Mouse (Mus musculus): ENCODE measurements around the gene Sult6b2. TPM values are rescaled to one million over a fixed set of nuclear protein-coding genes. Genes with fewer than 3 reads are reported as not detected.

The Sult6b2 gene
- polyA plus RNA-seq, 1 experiment from 2014 or later = 0.14 TPM

- Histone ChIP-seq H3K4me1 (ENCODE audit: control insufficient read depth, low read depth, low read length) (peaks cover 20% of the 10 kb centered on the region), H3K9me3 (replicated peaks; ENCODE audit: control insufficient read depth, low read length) (no peaks in the 10 kb centered on the region), H3K4me2 (ENCODE audit: low read depth, low read length) (peak within 1 kb of the TSS; percentile 61), H3K4me3 (ENCODE audit: low read depth, low read length) (peak within 1 kb of the TSS; percentile 96), H3K9ac (ENCODE audit: low read depth, low read length) (peak within 1 kb of the TSS; percentile 98), H3K27me3 (ENCODE audit: control insufficient read depth, insufficient read depth, low read depth, low read length) (no peaks in the 10 kb centered on the region), H3K36me3 (ENCODE audit: control insufficient read depth, insufficient read depth) (peaks cover 28% of the 10 kb centered on the region), H3K27ac (ENCODE audit: low read length) (peak within 1 kb of the TSS; percentile 99)
- peak; percentile 88 for ATAC-seq (ENCODE audit: low read depth)
- WGBS (ENCODE audit: insufficient replicate concordance) = under 1% methylated on average over 65 of the region's 68 CpGs
These were observed 47.6 kb downstream of the Sult6b2 start, which contains the start of gene Cmas for GRCm38 (mm10) chr6:142756507-142757333. Gene Cmas, plus strand, starts transcription at chr6:142756686.

GRCm38 (mm10) chr6:142752331-142753246 lies 51.7 kb downstream of the Sult6b2 start:
- no peaks in the 10 kb centered on the region for H3K36me3 ChIP-seq (ENCODE audit: control insufficient read depth, insufficient read depth)
- WGBS (ENCODE audit: insufficient replicate concordance) = 23% methylated on average over 14 of the region's 14 CpGs
- H3K4me1 ChIP-seq (ENCODE audit: control insufficient read depth, low read depth, low read length) = peaks cover 2% of the 10 kb centered on the region; the same call in 1 of the 2 replicates
- H3K9me3 ChIP-seq (replicated peaks; ENCODE audit: control insufficient read depth, low read length) = no peaks in the 10 kb centered on the region
- H3K4me2 ChIP-seq (ENCODE audit: low read depth, low read length) = no peak overlapping the region
- ATAC-seq (ENCODE audit: low read depth) = no peak
- no peaks in the 10 kb centered on the region for H3K27me3 ChIP-seq (ENCODE audit: control insufficient read depth, insufficient read depth, low read depth, low read length)
- H3K4me3 ChIP-seq (ENCODE audit: low read depth, low read length) = no peak overlapping the region
- no peak overlapping the region for H3K27ac ChIP-seq (ENCODE audit: low read length)
- H3K9ac ChIP-seq (ENCODE audit: low read depth, low read length) = no peak overlapping the region

GRCm38 (mm10) chr6:142751365-142751764 lies 52.9 kb downstream of the Sult6b2 start:
- no peak overlapping the region for H3K4me2 ChIP-seq (ENCODE audit: low read depth, low read length)
- no peak overlapping the region for H3K9ac ChIP-seq (ENCODE audit: low read depth, low read length)
- H3K4me3 ChIP-seq (ENCODE audit: low read depth, low read length) = no peak overlapping the region
- no peak overlapping the region for H3K27ac ChIP-seq (ENCODE audit: low read length)
- H3K27me3 ChIP-seq (ENCODE audit: control insufficient read depth, insufficient read depth, low read depth, low read length) = no peaks in the 10 kb centered on the region
- peaks cover 2% of the 10 kb centered on the region; the same call in 1 of the 2 replicates for H3K4me1 ChIP-seq (ENCODE audit: control insufficient read depth, low read depth, low read length)
- no peak for ATAC-seq (ENCODE audit: low read depth)
- H3K9me3 ChIP-seq (replicated peaks; ENCODE audit: control insufficient read depth, low read length) = no peaks in the 10 kb centered on the region
- 64% methylated on average over 9 of the region's 9 CpGs for WGBS (ENCODE audit: insufficient replicate concordance)
- no peaks in the 10 kb centered on the region for H3K36me3 ChIP-seq (ENCODE audit: control insufficient read depth, insufficient read depth)

- no peak overlapping the region for H3K4me3 ChIP-seq (ENCODE audit: low read depth, low read length)
- no peak overlapping the region for H3K27ac ChIP-seq (ENCODE audit: low read length)
- peaks cover 4% of the 10 kb centered on the region; the same call in 1 of the 2 replicates for H3K9me3 ChIP-seq (replicated peaks; ENCODE audit: control insufficient read depth, low read length)
- H3K9ac ChIP-seq (ENCODE audit: low read depth, low read length) = no peak overlapping the region
- no peak overlapping the region for H3K4me2 ChIP-seq (ENCODE audit: low read depth, low read length)
- H3K27me3 ChIP-seq (ENCODE audit: control insufficient read depth, insufficient read depth, low read depth, low read length) = no peaks in the 10 kb centered on the region
- 37% methylated on average over 8 of the region's 8 CpGs for WGBS (ENCODE audit: insufficient replicate concordance)
- H3K36me3 ChIP-seq (ENCODE audit: control insufficient read depth, insufficient read depth) = no peaks in the 10 kb centered on the region
- ATAC-seq (ENCODE audit: low read depth) = no peak
- H3K4me1 ChIP-seq (ENCODE audit: control insufficient read depth, low read depth, low read length) = peaks cover 2% of the 10 kb centered on the region; the same call in 1 of the 2 replicates
These were observed 56.1 kb downstream of the Sult6b2 start for GRCm38 (mm10) chr6:142748057-142748708.

DNA sequence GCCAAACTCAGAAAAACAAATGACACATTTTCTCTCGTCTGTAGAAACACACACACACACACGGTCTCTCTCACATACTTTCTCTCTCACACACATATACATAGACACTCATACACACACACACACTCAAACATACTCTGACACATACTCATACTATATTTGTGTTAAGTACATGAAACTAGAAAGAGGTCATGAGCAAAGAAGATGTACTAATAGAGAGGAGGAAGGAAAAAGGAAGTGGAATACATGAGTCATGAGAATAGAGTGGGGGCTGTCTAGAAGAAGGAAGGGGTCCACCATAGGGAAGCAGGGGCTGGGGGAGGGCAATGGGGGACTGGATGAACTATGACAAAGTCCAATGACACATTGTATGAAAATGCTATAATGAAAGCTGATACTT lies 57.1 kb downstream of the Sult6b2 start:
- Histone ChIP-seq H3K27ac (ENCODE audit: low read length) (0 out of 2 replicates have a peak overlapping the region, but pooled peaks have one; percentile 26), H3K9ac (ENCODE audit: low read depth, low read length) (no peak overlapping the region), H3K4me2 (ENCODE audit: low read depth, low read length) (no peak overlapping the region), H3K4me1 (ENCODE audit: control insufficient read depth, low read depth, low read length) (peaks cover 1% of the 10 kb centered on the region; the same call in 1 of the 2 replicates), H3K27me3 (ENCODE audit: control insufficient read depth, insufficient read depth, low read depth, low read length) (no peaks in the 10 kb centered on the region), H3K9me3 (replicated peaks; ENCODE audit: control insufficient read depth, low read length) (peaks cover 4% of the 10 kb centered on the region; the same call in 1 of the 2 replicates), H3K36me3 (ENCODE audit: control insufficient read depth, insufficient read depth) (no peaks in the 10 kb centered on the region), H3K4me3 (ENCODE audit: low read depth, low read length) (no peak overlapping the region)
- ATAC-seq (ENCODE audit: low read depth) = peak; percentile 33; the same call in 1 of the 2 replicates
- WGBS (ENCODE audit: insufficient replicate concordance) = 25% methylated on average over 2 of the region's 2 CpGs

DNA sequence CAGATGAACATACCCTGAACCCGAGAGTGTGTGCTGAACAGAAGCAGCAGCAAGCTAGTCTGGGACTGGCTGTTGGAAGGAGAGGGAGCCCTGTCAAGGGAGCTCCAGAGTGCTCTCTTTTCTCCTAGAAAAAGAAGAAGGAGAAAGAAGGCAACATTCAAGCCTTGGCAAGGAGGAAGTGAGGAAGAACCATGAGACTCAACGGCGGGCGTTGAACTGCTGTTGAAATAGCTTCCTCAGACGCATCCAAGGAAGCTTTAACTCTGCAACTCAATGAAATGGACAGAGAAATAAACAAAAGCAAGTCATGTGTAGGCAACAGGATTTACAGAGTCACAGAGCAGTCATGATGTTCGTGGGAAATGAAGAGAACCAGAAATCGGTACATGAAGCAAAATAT lies 57.5 kb downstream of the Sult6b2 start:
- no peaks in the 10 kb centered on the region for H3K36me3 ChIP-seq (ENCODE audit: control insufficient read depth, insufficient read depth)
- peak; percentile 26; the same call in 1 of the 2 replicates for ATAC-seq (ENCODE audit: low read depth)
- no peak overlapping the region for H3K4me2 ChIP-seq (ENCODE audit: low read depth, low read length)
- WGBS (ENCODE audit: insufficient replicate concordance) = 27% methylated on average over 7 of the region's 7 CpGs
- peaks cover 4% of the 10 kb centered on the region; the same call in 1 of the 2 replicates for H3K9me3 ChIP-seq (replicated peaks; ENCODE audit: control insufficient read depth, low read length)
- no peak overlapping the region for H3K4me3 ChIP-seq (ENCODE audit: low read depth, low read length)
- no peak overlapping the region for H3K9ac ChIP-seq (ENCODE audit: low read depth, low read length)
- H3K27ac ChIP-seq (ENCODE audit: low read length) = peak overlapping the region; percentile 76
- H3K27me3 ChIP-seq (ENCODE audit: control insufficient read depth, insufficient read depth, low read depth, low read length) = no peaks in the 10 kb centered on the region
- H3K4me1 ChIP-seq (ENCODE audit: control insufficient read depth, low read depth, low read length) = no peaks in the 10 kb centered on the region

- ATAC-seq (ENCODE audit: low read depth) = no peak
- peaks cover 4% of the 10 kb centered on the region; the same call in 1 of the 2 replicates for H3K9me3 ChIP-seq (replicated peaks; ENCODE audit: control insufficient read depth, low read length)
- no peak overlapping the region for H3K4me3 ChIP-seq (ENCODE audit: low read depth, low read length)
- no peaks in the 10 kb centered on the region for H3K36me3 ChIP-seq (ENCODE audit: control insufficient read depth, insufficient read depth)
- H3K4me2 ChIP-seq (ENCODE audit: low read depth, low read length) = no peak overlapping the region
- H3K27ac ChIP-seq (ENCODE audit: low read length) = no peak overlapping the region
- H3K27me3 ChIP-seq (ENCODE audit: control insufficient read depth, insufficient read depth, low read depth, low read length) = no peaks in the 10 kb centered on the region
- no peaks in the 10 kb centered on the region for H3K4me1 ChIP-seq (ENCODE audit: control insufficient read depth, low read depth, low read length)
- 84% methylated on average over 5 of the region's 5 CpGs for WGBS (ENCODE audit: insufficient replicate concordance)
- H3K9ac ChIP-seq (ENCODE audit: low read depth, low read length) = no peak overlapping the region
These were observed 58.8 kb downstream of the Sult6b2 start for GRCm38 (mm10) chr6:142745484-142745883.

DNA sequence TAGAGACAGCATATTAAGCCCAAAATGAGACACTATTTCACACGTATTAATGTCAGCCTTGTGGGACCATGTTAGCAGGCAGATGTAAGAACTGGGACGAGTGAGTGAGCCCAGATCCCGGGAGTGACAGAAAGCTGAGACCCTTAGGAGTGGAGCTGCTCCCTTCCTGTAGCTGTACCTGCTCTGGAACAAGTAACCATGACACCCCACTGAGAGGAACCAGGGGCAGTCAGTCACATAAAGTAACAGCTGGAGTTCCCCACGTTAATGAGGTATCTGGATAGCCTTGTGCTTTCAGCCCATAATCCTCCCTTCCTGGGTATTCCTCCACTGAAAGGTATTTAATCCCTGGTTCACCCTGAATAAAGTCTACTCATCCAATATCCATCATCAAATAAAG lies 61.1 kb downstream of the Sult6b2 start:
- no peaks in the 10 kb centered on the region for H3K27me3 ChIP-seq (ENCODE audit: control insufficient read depth, insufficient read depth, low read depth, low read length)
- 62% methylated on average over 4 of the region's 4 CpGs for WGBS (ENCODE audit: insufficient replicate concordance)
- ATAC-seq (ENCODE audit: low read depth) = no peak

More for the DNA sequence above, 61.1 kb downstream of the Sult6b2 start:
- Histone ChIP-seq H3K27ac (ENCODE audit: low read length) (no peak overlapping the region), H3K9ac (ENCODE audit: low read depth, low read length) (no peak overlapping the region), H3K4me1 (ENCODE audit: control insufficient read depth, low read depth, low read length) (no peaks in the 10 kb centered on the region), H3K4me3 (ENCODE audit: low read depth, low read length) (no peak overlapping the region), H3K4me2 (ENCODE audit: low read depth, low read length) (no peak overlapping the region), H3K36me3 (ENCODE audit: control insufficient read depth, insufficient read depth) (no peaks in the 10 kb centered on the region), H3K9me3 (replicated peaks; ENCODE audit: control insufficient read depth, low read length) (peaks cover 4% of the 10 kb centered on the region; the same call in 1 of the 2 replicates)

All from liver, embryonic 16.5 days (tissue).